Mouse (Mus musculus): ENCODE data around the gene Atg16l2.

- TF ChIP-seq CTCF (IDR thresholded peaks at IDR 0.05; ENCODE audit: low read depth, low read length) (no peak), GATA1 (IDR thresholded peaks at IDR 0.05; ENCODE audit: borderline replicate concordance, low read length) (no peak), TAL1 (conservative IDR thresholded peaks at IDR 0.05; ENCODE audit: low read depth, low read length) (no peak), POLR2AphosphoS5 (IDR thresholded peaks at IDR 0.05; ENCODE audit: insufficient replicate concordance, low read depth, low read length) (no peak), GATA2 (IDR thresholded peaks at IDR 0.05; ENCODE audit: borderline replicate concordance, low read depth, low read length) (no peak)
These were observed 25.7 kb upstream of the Atg16l2 start for GRCm38 (mm10) chr7:101327786-101328185.

All from G1E (cell line).